Mouse (Mus musculus): ENCODE data around the gene Rrp36. TPM values are rescaled to one million over a fixed set of nuclear protein-coding genes. Genes with fewer than 3 reads are reported as not detected.

Gene Rrp36
- total RNA-seq, 4 experiments from 2014 or later = 16.6 to 19.3 (median 17.9) TPM

GRCm38 (mm10) chr17:46618394-46618768 is 55.8 kb downstream of the Rrp36 start:
- no peak for DNase-seq (ENCODE audit: low spot score in 2 of 2)

GRCm38 (mm10) chr17:46617799-46618198 is 56.4 kb downstream of the Rrp36 start:
- DNase-seq (ENCODE audit: low spot score in 2 of 2) = no peak

Other genes with a start within 250 kb of the Rrp36 start
- 1 to 10 TPM; 2.0 to 3.0 (median 2.5) TPM for gene Crip3, start 245.4 kb downstream of the Rrp36 start, total RNA-seq (2022)
- gene Slc22a7, start 235.9 kb downstream of the Rrp36 start, total RNA-seq (2022) = under 1 TPM; 0.53 to 0.78 (median 0.66) TPM
- gene Ttbk1, start 186.7 kb downstream of the Rrp36 start, total RNA-seq (2022) = 100 to 1,000 TPM; 110 to 125 (median 119) TPM
- 1 to 10 TPM; 3.0 to 5.4 (median 4.8) TPM for gene Dnph1, start 177.6 kb downstream of the Rrp36 start, total RNA-seq (2022)
- gene Cul9, start 128.0 kb downstream of the Rrp36 start, total RNA-seq (2022) = 10 to 100 TPM; 62.1 to 68.2 (median 66.4) TPM
- 10 to 100 TPM; 57.3 to 61.0 (median 60.6) TPM for gene Srf, start 118.2 kb downstream of the Rrp36 start, total RNA-seq (2022)
- 10 to 100 TPM; 11.2 to 12.9 (median 11.8) TPM for gene Ptk7, start 44.8 kb downstream of the Rrp36 start, total RNA-seq (2022)
- gene Klc4, start 28.3 kb downstream of the Rrp36 start, total RNA-seq (2022) = 10 to 100 TPM; 20.8 to 23.4 (median 22.5) TPM
- gene Mrpl2, start 28.1 kb downstream of the Rrp36 start, total RNA-seq (2022) = 10 to 100 TPM; 54.2 to 66.0 (median 59.1) TPM
- 10 to 100 TPM; 28.0 to 33.6 (median 32.5) TPM for gene Cul7, start 24.0 kb downstream of the Rrp36 start, total RNA-seq (2022)
- 100 to 1,000 TPM; 108 to 117 (median 113) TPM for gene Mea1, start 4.4 kb upstream of the Rrp36 start, total RNA-seq (2022)
- 100 to 1,000 TPM; 175 to 193 (median 189) TPM for gene Klhdc3, start 6.6 kb upstream of the Rrp36 start, total RNA-seq (2022)
- 10 to 100 TPM; 90.0 to 95.9 (median 92.0) TPM for gene Ppp2r5d, start 30.8 kb upstream of the Rrp36 start, total RNA-seq (2022)
- 10 to 100 TPM; 43.0 to 46.5 (median 45.4) TPM for gene Pex6, start 37.1 kb upstream of the Rrp36 start, total RNA-seq (2022)
- under 1 TPM in 3 of 4 experiments, not detected in 1; 0.43 to 0.74 (median 0.63) TPM for gene Gnmt, start 54.8 kb upstream of the Rrp36 start, total RNA-seq (2022)
- gene Cnpy3, start 77.9 kb upstream of the Rrp36 start, total RNA-seq (2022) = 10 to 100 TPM; 66.8 to 75.9 (median 71.0) TPM
- gene Ptcra, start 89.4 kb upstream of the Rrp36 start, total RNA-seq (2022) = under 1 TPM in 2 of 4 experiments, not detected in 2; 0.28 to 0.46 TPM
- gene 2310039H08Rik, start 98.3 kb upstream of the Rrp36 start, total RNA-seq (2022) = 1 to 10 TPM; 6.4 to 6.9 (median 6.7) TPM
- gene Rpl7l1, start 108.3 kb upstream of the Rrp36 start, total RNA-seq (2022) = 10 to 100 TPM; 39.0 to 54.3 (median 41.4) TPM
- 10 to 100 TPM; 54.4 to 63.1 (median 59.4) TPM for gene Bicral, start 184.1 kb upstream of the Rrp36 start, total RNA-seq (2022)
- 10 to 100 TPM; 26.1 to 38.4 (median 32.5) TPM for gene Tbcc, start 216.3 kb upstream of the Rrp36 start, total RNA-seq (2022)
- under 1 TPM in 1 of 4 experiments, not detected in 3; 0.13 TPM for gene Prph2, start 236.1 kb upstream of the Rrp36 start, total RNA-seq (2022)

Measured in left cerebral cortex, adult 8-10 months (tissue).